Mouse (Mus musculus) embryonic facial prominence, embryonic 14.5 days (tissue): ENCODE measurements around the gene Fsd2. TPM values are rescaled to one million over a fixed set of nuclear protein-coding genes. Genes with fewer than 3 reads are reported as not detected.
A peak's percentile ranks its signal among the peaks of the same experiment; 100 is the strongest.

Experiments used
- ATAC-seq: fragments of 200-750 bp; cut with Nextera tagmentation; 2 replicates; pipeline ENCODE4 v1.8.0; 2017; ENCODE audit warnings: low read depth, moderate number of reproducible peaks, moderate TSS enrichment
- DNase-seq: peaks from one replicate; pipeline ENCODE4 v3.0.0-alpha.2; 2015; ENCODE audit warnings: low spot score
- H3K27ac ChIP-seq: fragments of 300-500 bp; sonication (generic); replicated peaks from 2 replicates; pipeline ENCODE4 v1.5.1; 2014; ENCODE audit warnings: low read depth, mild to moderate bottlenecking, low read length, moderate library complexity
- H3K27me3 ChIP-seq: fragments of 300-500 bp; sonication (generic); replicated peaks from 2 replicates; pipeline ENCODE4 v1.6.1; 2014; ENCODE audit warnings: low read length; ENCODE audit not compliant: control insufficient read depth, insufficient read depth
- H3K36me3 ChIP-seq: fragments of 300-500 bp; sonication (generic); 2 replicates; pipeline ENCODE4 v1.6.1; 2014; ENCODE audit warnings: low read length, mixed read lengths; ENCODE audit not compliant: control insufficient read depth, insufficient read depth
- H3K4me1 ChIP-seq: fragments of 300-500 bp; sonication (generic); 2 replicates; pipeline ENCODE4 v1.6.1; 2014; ENCODE audit warnings: antibody characterized with exemption, low read length; ENCODE audit not compliant: control insufficient read depth, insufficient read depth
- H3K4me2 ChIP-seq: fragments of 300-500 bp; sonication (generic); 2 replicates; pipeline ENCODE4 v1.6.1; 2014; ENCODE audit warnings: low read depth, mild to moderate bottlenecking, low read length, moderate library complexity, mixed read lengths
- H3K4me3 ChIP-seq: fragments of 300-500 bp; sonication (generic); 2 replicates; pipeline ENCODE4 v1.5.1; 2014; ENCODE audit warnings: low read depth, mild to moderate bottlenecking, low read length
- H3K9ac ChIP-seq: fragments of 300-500 bp; sonication (generic); 2 replicates; pipeline ENCODE4 v1.6.1; 2014; ENCODE audit warnings: low read depth, mild to moderate bottlenecking, low read length, moderate library complexity, mixed read lengths
- H3K9me3 ChIP-seq: fragments of 300-500 bp; sonication (generic); 2 replicates; pipeline ENCODE4 v1.6.1; 2016; ENCODE audit warnings: low read length; ENCODE audit not compliant: control insufficient read depth
- WGBS: fragments of 180-500 bp; shearing (Covaris S2); extraction: QIAGEN DNeasy Blood & Tissue Kit; methylation state at CpG from one replicate; pipeline ENCODE4 v1.1.7; 2014; 5-methylcytosine and 5-hydroxymethylcytosine counted together
- polyA plus RNA-seq: library from polyadenylated mRNA; unstranded; fragments of >200 nt; fragmentation: Nextera tagmentation; extraction: Ambion mirVana; gene quantifications from 2 replicates; pipeline ENCODE4 v1.2.1, GENCODE M21; 2014

Gene Fsd2
- polyA plus RNA-seq, 1 experiment from 2014 or later = 5.0 TPM

GRCm38 (mm10) chr7:81578413-81578812 lies 11.7 kb upstream of the Fsd2 start:
- no peaks in the 10 kb centered on the region for H3K27me3 ChIP-seq
- H3K27ac ChIP-seq = no peak overlapping the region
- no peak overlapping the region for H3K9ac ChIP-seq
- H3K4me1 ChIP-seq = no peaks in the 10 kb centered on the region
- no peaks in the 10 kb centered on the region for H3K9me3 ChIP-seq
- no peak for DNase-seq
- no peak for ATAC-seq
- no peak overlapping the region for H3K4me2 ChIP-seq
- peaks cover 29% of the 10 kb centered on the region; the same call in 1 of the 2 replicates for H3K36me3 ChIP-seq
- 85% methylated on average over 7 of the region's 7 CpGs for WGBS
- H3K4me3 ChIP-seq = no peak overlapping the region

GRCm38 (mm10) chr7:81577872-81578271 lies 11.1 kb upstream of the Fsd2 start:
- no peaks in the 10 kb centered on the region for H3K4me1 ChIP-seq
- no peak overlapping the region for H3K4me3 ChIP-seq
- 89% methylated on average over 3 of the region's 3 CpGs for WGBS
- no peak overlapping the region for H3K27ac ChIP-seq
- H3K36me3 ChIP-seq = peaks cover 29% of the 10 kb centered on the region; the same call in 1 of the 2 replicates
- H3K9me3 ChIP-seq = no peaks in the 10 kb centered on the region
- ATAC-seq = no peak
- DNase-seq = no peak
- no peak overlapping the region for H3K4me2 ChIP-seq
- no peaks in the 10 kb centered on the region for H3K27me3 ChIP-seq
- no peak overlapping the region for H3K9ac ChIP-seq

- H3K27me3 ChIP-seq = no peaks in the 10 kb centered on the region
- no peak for DNase-seq
- no peak overlapping the region for H3K9ac ChIP-seq
- peaks cover 4% of the 10 kb centered on the region; the same call in 1 of the 2 replicates for H3K4me1 ChIP-seq
- no peak overlapping the region for H3K27ac ChIP-seq
- ATAC-seq = no peak
- H3K36me3 ChIP-seq = peaks cover 29% of the 10 kb centered on the region; the same call in 1 of the 2 replicates
- 92% methylated on average over 10 of the region's 10 CpGs for WGBS
- H3K4me3 ChIP-seq = no peak overlapping the region
- no peaks in the 10 kb centered on the region for H3K9me3 ChIP-seq
- no peak overlapping the region for H3K4me2 ChIP-seq
Measured at GRCm38 (mm10) chr7:81575606-81576005, 8.9 kb upstream of the Fsd2 start.

GRCm38 (mm10) chr7:81573821-81574220 lies 7.1 kb upstream of the Fsd2 start:
- no peak overlapping the region for H3K4me3 ChIP-seq
- H3K36me3 ChIP-seq = 0 out of 2 replicates have a peak, but pooled peaks cover 19% of the 10 kb centered on the region
- H3K9me3 ChIP-seq = no peaks in the 10 kb centered on the region
- peaks cover 4% of the 10 kb centered on the region; the same call in 1 of the 2 replicates for H3K4me1 ChIP-seq
- no peak overlapping the region for H3K9ac ChIP-seq
- DNase-seq (no peak), ATAC-seq (no peak)
- no peaks in the 10 kb centered on the region for H3K27me3 ChIP-seq
- H3K27ac ChIP-seq = no peak overlapping the region
- H3K4me2 ChIP-seq = no peak overlapping the region
- 89% methylated on average over 9 of the region's 9 CpGs for WGBS

GRCm38 (mm10) chr7:81573397-81573796 lies 6.7 kb upstream of the Fsd2 start:
- Histone ChIP-seq H3K4me3 (no peak overlapping the region), H3K27ac (no peak overlapping the region), H3K27me3 (no peaks in the 10 kb centered on the region), H3K9me3 (no peaks in the 10 kb centered on the region), H3K36me3 (0 out of 2 replicates have a peak, but pooled peaks cover 15% of the 10 kb centered on the region), H3K4me1 (peaks cover 4% of the 10 kb centered on the region; the same call in 1 of the 2 replicates), H3K9ac (no peak overlapping the region), H3K4me2 (no peak overlapping the region)
- DNase-seq = no peak
- 92% methylated on average over 6 of the region's 6 CpGs for WGBS
- no peak for ATAC-seq

GRCm38 (mm10) chr7:81572610-81573268 lies 6.0 kb upstream of the Fsd2 start:
- peak overlapping the region; percentile 78 for H3K4me2 ChIP-seq
- peak overlapping the region; percentile 81; the same call in 1 of the 2 replicates for H3K4me3 ChIP-seq
- H3K36me3 ChIP-seq = 0 out of 2 replicates have a peak, but pooled peaks cover 9% of the 10 kb centered on the region
- peaks cover 4% of the 10 kb centered on the region; the same call in 1 of the 2 replicates for H3K4me1 ChIP-seq
- H3K9ac ChIP-seq = no peak overlapping the region
- DNase-seq (no peak), ATAC-seq (no peak)
- H3K27ac ChIP-seq = no peak overlapping the region
- no peaks in the 10 kb centered on the region for H3K9me3 ChIP-seq
- no peaks in the 10 kb centered on the region for H3K27me3 ChIP-seq
- WGBS = 69% methylated on average over 6 of the region's 6 CpGs

GRCm38 (mm10) chr7:81571941-81572441 lies 5.2 kb upstream of the Fsd2 start:
- peak overlapping the region; percentile 81 for H3K4me3 ChIP-seq
- H3K9me3 ChIP-seq = no peaks in the 10 kb centered on the region
- WGBS = 21% methylated on average over 11 of the region's 15 CpGs
- no peak for DNase-seq
- H3K9ac ChIP-seq = peak overlapping the region; percentile 81
- no peak for ATAC-seq
- H3K36me3 ChIP-seq = 0 out of 2 replicates have a peak, but pooled peaks cover 6% of the 10 kb centered on the region
- peaks cover 4% of the 10 kb centered on the region; the same call in 1 of the 2 replicates for H3K4me1 ChIP-seq
- peak overlapping the region; percentile 78 for H3K4me2 ChIP-seq
- H3K27me3 ChIP-seq = no peaks in the 10 kb centered on the region
- peak overlapping the region; percentile 83 for H3K27ac ChIP-seq

- ATAC-seq (peak; percentile 100), DNase-seq (peak; percentile 98)
- Histone ChIP-seq H3K27me3 (no peaks in the 10 kb centered on the region), H3K4me2 (peak within 1 kb of the TSS; percentile 78), H3K9ac (peak within 1 kb of the TSS; percentile 81), H3K4me3 (peak within 1 kb of the TSS; percentile 81), H3K27ac (peak within 1 kb of the TSS; percentile 83), H3K36me3 (0 out of 2 replicates have a peak, but pooled peaks cover 3% of the 10 kb centered on the region), H3K9me3 (no peaks in the 10 kb centered on the region), H3K4me1 (peaks cover 4% of the 10 kb centered on the region; the same call in 1 of the 2 replicates)
- 0% methylated on average over 27 of the region's 96 CpGs for WGBS
Measured at GRCm38 (mm10) chr7:81571108-81571940, 4.6 kb upstream of the Fsd2 start, which contains the start of gene Whamm. Gene Whamm (plus strand): TSS chr7:81571266.
